Mouse (Mus musculus): ENCODE measurements at regions not wholly inside any gene's neighbourhood (a gene's known extent, or its start where the extent isn't known, plus 50 kb on each side); places are given as distances from the start of the nearest gene placed in this dataset.

GRCm38 (mm10) chr8:12491472-12491871, 81.4 kb upstream of the Spaca7 start:
- TF ChIP-seq CTCF (IDR thresholded peaks at IDR 0.05; ENCODE audit: low read depth, low read length), result no peak
- no peak for TF ChIP-seq POLR2A (IDR thresholded peaks at IDR 0.05; ENCODE audit: insufficient read depth, low read length)
